In genomic region chr5:125021298-125021697, GRCm38 (mm10) we compare ENCODE assay signal across 9 mouse cellular contexts. TPM values are rescaled to one million over a fixed set of nuclear protein-coding genes. Genes with fewer than 3 reads are reported as not detected.
A peak's percentile ranks its signal among the peaks of the same experiment; 100 is the strongest.
DNase-seq lines count a peak whose midpoint lies in the region; ATAC-seq and TF ChIP-seq lines count a peak whose summit lies in the region.
"Had no signal": no experiment of that assay in that cellular context is flagged by ENCODE, and none has a peak within 500 bp of the region (broad histone marks: within the 10 kb centered on the region; RNA-seq: fewer than 3 reads in every experiment).

No protein-coding gene starts in this region.

- ATAC-seq in hindbrain, postnatal 0 days = no peak
- no peak for ATAC-seq in hindbrain, embryonic 14.5 days (ENCODE audit: low FRiP score)
- ATAC-seq in intestine, embryonic 16.5 days = no peak
- no peak for ATAC-seq in neural tube, embryonic 15.5 days (ENCODE audit: low FRiP score)

- WGBS in hindbrain, postnatal 0 days = 74% methylated on average over 11 of the region's 11 CpGs
- 87% methylated on average over 11 of the region's 11 CpGs for WGBS in hindbrain, embryonic 14.5 days
- 80% methylated on average over 11 of the region's 11 CpGs for WGBS in intestine, embryonic 16.5 days
- WGBS in neural tube, embryonic 15.5 days = 76% methylated on average over 11 of the region's 11 CpGs

- no peak overlapping the region for H3K27ac ChIP-seq in hindbrain, postnatal 0 days
- no peak overlapping the region for H3K27ac ChIP-seq in hindbrain, embryonic 14.5 days
- no peak overlapping the region for H3K27ac ChIP-seq in intestine, embryonic 16.5 days (ENCODE audit: low read length)
- H3K27ac ChIP-seq in neural tube, embryonic 15.5 days (replicated peaks) = no peak overlapping the region

- intact Hi-C loops in gastrocnemius, postnatal 36 days (cut with DNase I) = loop anchor here (5.0 kb wide), 1 partner anchor 251 kb away; no protein-coding TSS in a partner anchor

- no peak overlapping the region for H3K4me2 ChIP-seq in hindbrain, postnatal 0 days (ENCODE audit: low read depth, low read length)
- H3K4me2 ChIP-seq in hindbrain, embryonic 14.5 days (replicated peaks) = no peak overlapping the region
- no peak overlapping the region for H3K4me2 ChIP-seq in intestine, embryonic 16.5 days (ENCODE audit: low read depth, low read length)
- H3K4me2 ChIP-seq in neural tube, embryonic 15.5 days = no peak overlapping the region

- no peaks in the 10 kb centered on the region for H3K27me3 ChIP-seq in hindbrain, postnatal 0 days (ENCODE audit: insufficient read depth, low read length)
- no peaks in the 10 kb centered on the region for H3K27me3 ChIP-seq in hindbrain, embryonic 14.5 days (ENCODE audit: control insufficient read depth, insufficient read depth, low read length)
- no peaks in the 10 kb centered on the region for H3K27me3 ChIP-seq in intestine, embryonic 16.5 days (replicated peaks; ENCODE audit: control insufficient read depth, insufficient read depth, low read length)
- no peaks in the 10 kb centered on the region for H3K27me3 ChIP-seq in neural tube, embryonic 15.5 days (replicated peaks)

- H3K4me3 ChIP-seq in hindbrain, postnatal 0 days (ENCODE audit: low read length) = no peak overlapping the region
- no peak overlapping the region for H3K4me3 ChIP-seq in hindbrain, embryonic 14.5 days (replicated peaks; ENCODE audit: low read length)
- H3K4me3 ChIP-seq in intestine, embryonic 16.5 days (ENCODE audit: low read length) = no peak overlapping the region
- no peak overlapping the region for H3K4me3 ChIP-seq in neural tube, embryonic 15.5 days (replicated peaks)

- peak; percentile 57 for DNase-seq in hindbrain, postnatal 0 days (ENCODE audit: low spot score)
- no peak for DNase-seq in hindbrain, embryonic 14.5 days (ENCODE audit: low spot score)
- peak; percentile 79 for DNase-seq in 3134 (ENCODE audit: extremely low read depth, insufficient read length, low spot score)
- DNase-seq in adrenal gland, postnatal 25 days = peak; percentile 51
- peak; percentile 71 to 80 for DNase-seq in gastrocnemius, postnatal 36 days
- no peak for DNase-seq in neural tube, embryonic 10.5 days (ENCODE audit: extremely low spot score, low spot score)
- DNase-seq: thymus, postnatal 25 days had no signal

- no peak for TF ChIP-seq CTCF in hindbrain, postnatal 0 days (IDR thresholded peaks at IDR 0.05; ENCODE audit: low read depth)

- peaks cover 61% of the 10 kb centered on the region for H3K36me3 ChIP-seq in hindbrain, postnatal 0 days (ENCODE audit: insufficient read depth, low read length)
- peaks cover 87% of the 10 kb centered on the region for H3K36me3 ChIP-seq in hindbrain, embryonic 14.5 days (replicated peaks; ENCODE audit: control insufficient read depth, insufficient read depth)
- peaks cover 43% of the 10 kb centered on the region for H3K36me3 ChIP-seq in intestine, embryonic 16.5 days (ENCODE audit: control insufficient read depth, insufficient read depth, low read length)
- peaks cover 79% of the 10 kb centered on the region for H3K36me3 ChIP-seq in neural tube, embryonic 15.5 days

- H3K4me1 ChIP-seq in hindbrain, postnatal 0 days (ENCODE audit: insufficient read depth, low read length) = no peaks in the 10 kb centered on the region
- 0 out of 2 replicates have a peak, but pooled peaks cover 6% of the 10 kb centered on the region for H3K4me1 ChIP-seq in hindbrain, embryonic 14.5 days (replicated peaks; ENCODE audit: control insufficient read depth, insufficient read depth, low read length)
- no peaks in the 10 kb centered on the region for H3K4me1 ChIP-seq in intestine, embryonic 16.5 days (ENCODE audit: control insufficient read depth, insufficient read depth, low read length)
- peaks cover 8% of the 10 kb centered on the region; the same call in 1 of the 2 replicates for H3K4me1 ChIP-seq in neural tube, embryonic 15.5 days

- H3K9ac ChIP-seq in hindbrain, postnatal 0 days (replicated peaks; ENCODE audit: low read length) = no peak overlapping the region
- H3K9ac ChIP-seq in hindbrain, embryonic 14.5 days = no peak overlapping the region
- no peak overlapping the region for H3K9ac ChIP-seq in intestine, embryonic 16.5 days (ENCODE audit: low read depth, low read length)
- no peak overlapping the region for H3K9ac ChIP-seq in neural tube, embryonic 15.5 days (replicated peaks)

- no peaks in the 10 kb centered on the region for H3K9me3 ChIP-seq in hindbrain, postnatal 0 days (ENCODE audit: low read length)
- no peaks in the 10 kb centered on the region for H3K9me3 ChIP-seq in hindbrain, embryonic 14.5 days (ENCODE audit: control insufficient read depth, low read length)
- no peaks in the 10 kb centered on the region for H3K9me3 ChIP-seq in intestine, embryonic 16.5 days (ENCODE audit: control insufficient read depth, low read length)
- H3K9me3 ChIP-seq in neural tube, embryonic 15.5 days (replicated peaks) = no peaks in the 10 kb centered on the region

RNA-seq across cellular contexts. Expression of gene Rflna, which starts 18.3 kb away (rescaled TPM):
- total RNA-seq in hindbrain, postnatal 0 days (2014; rRNA removed) = 9.8 and 14.2 TPM in 2 replicates
- 7.4 and 7.5 TPM in 2 replicates for polyA plus RNA-seq in hindbrain, postnatal 0 days (2015; fragmentation: Nextera tagmentation; extraction: Ambion mirVana)
- polyA plus RNA-seq in hindbrain, embryonic 14.5 days (2014; fragmentation: Nextera tagmentation; extraction: Ambion mirVana) = 5.8 and 6.4 TPM in 2 replicates
- total RNA-seq in adrenal gland, postnatal 25 days (2021) = 3.9 and 4.3 TPM in 2 replicates
- under 1 TPM in 1 of 2 experiments, not detected in 1; 0.15 TPM for total RNA-seq in gastrocnemius, postnatal 36 days (2021)
- polyA plus RNA-seq in intestine, embryonic 16.5 days (2015; fragmentation: Nextera tagmentation; extraction: Ambion mirVana) = 1.5 and 1.7 TPM in 2 replicates
- 6.7 and 7.7 TPM in 2 replicates for polyA plus RNA-seq in neural tube, embryonic 15.5 days (2015; fragmentation: Nextera tagmentation; extraction: Ambion mirVana)

Comparison
In these comparisons a context has a peak if more than half of its experiments do, and no peak if none do; other contexts are left out.
1. DNase-seq: peak in hindbrain, postnatal 0 days (single experiment), 3134 (single experiment), adrenal gland, postnatal 25 days (single experiment) and gastrocnemius, postnatal 36 days (2 of 2); none in hindbrain, embryonic 14.5 days (single experiment) and neural tube, embryonic 10.5 days (single experiment).